Mouse (Mus musculus) kidney, postnatal 10 days (tissue): Measurements from ENCODE around the gene Irs2.

Experiments
- DNase-seq: peaks from one replicate; pipeline ENCODE4 v3.0.0; 2021; ENCODE audit warnings: mixed read lengths

Gene Irs2

GRCm38 (mm10) chr8:11008379-11008775 lies at the start of gene Irs2:
Gene Irs2, minus strand, starts transcription at chr8:11008458.
- no peak for DNase-seq

- no peak for DNase-seq
Measured at GRCm38 (mm10) chr8:11056665-11057064, 48.4 kb upstream of the Irs2 start.

GRCm38 (mm10) chr8:11056175-11056563 lies 47.9 kb upstream of the Irs2 start:
- no peak for DNase-seq

GRCm38 (mm10) chr8:11055557-11056174 lies 47.4 kb upstream of the Irs2 start:
- DNase-seq, result peak; percentile 20

GRCm38 (mm10) chr8:11049835-11050234 lies 41.6 kb upstream of the Irs2 start:
- no peak for DNase-seq

GRCm38 (mm10) chr8:11047812-11048211 lies 39.6 kb upstream of the Irs2 start:
- no peak for DNase-seq

GRCm38 (mm10) chr8:11044660-11045059 lies 36.4 kb upstream of the Irs2 start:
- no peak for DNase-seq

GRCm38 (mm10) chr8:11043591-11043990 lies 35.3 kb upstream of the Irs2 start:
- no peak for DNase-seq

- DNase-seq, result no peak
Measured at GRCm38 (mm10) chr8:11042872-11043587, 34.8 kb upstream of the Irs2 start.

GRCm38 (mm10) chr8:11040088-11040487 lies 31.8 kb upstream of the Irs2 start:
- no peak for DNase-seq

GRCm38 (mm10) chr8:11038788-11039187 lies 30.5 kb upstream of the Irs2 start:
- no peak for DNase-seq

GRCm38 (mm10) chr8:11038367-11038766 lies 30.1 kb upstream of the Irs2 start:
- no peak for DNase-seq

GRCm38 (mm10) chr8:11036790-11037189 lies 28.5 kb upstream of the Irs2 start:
- DNase-seq, result no peak

GRCm38 (mm10) chr8:11035628-11036416 lies 27.6 kb upstream of the Irs2 start:
- peak; percentile 43 for DNase-seq

GRCm38 (mm10) chr8:11024871-11025270 lies 16.6 kb upstream of the Irs2 start:
- no peak for DNase-seq

- DNase-seq, result no peak
Measured at GRCm38 (mm10) chr8:11020949-11021572, 12.8 kb upstream of the Irs2 start.

- no peak for DNase-seq
Measured at GRCm38 (mm10) chr8:11015622-11016021, 7.4 kb upstream of the Irs2 start.

GRCm38 (mm10) chr8:11013258-11013657 lies 5.0 kb upstream of the Irs2 start:
- peak; percentile 83 for DNase-seq

- no peak for DNase-seq
Measured at GRCm38 (mm10) chr8:11011787-11012485, 3.7 kb upstream of the Irs2 start.

GRCm38 (mm10) chr8:11010913-11011605 lies 2.8 kb upstream of the Irs2 start:
- DNase-seq, result peak; percentile 66

- no peak for DNase-seq
Measured at GRCm38 (mm10) chr8:11010398-11010797, 2.1 kb upstream of the Irs2 start.
